Mouse (Mus musculus): Measurements from ENCODE around the gene Thap12. TPM values are rescaled to one million over a fixed set of nuclear protein-coding genes. Genes with fewer than 3 reads are reported as not detected.

Thap12 gene
- polyA plus RNA-seq, 1 experiment: 10.8 TPM

DNA sequence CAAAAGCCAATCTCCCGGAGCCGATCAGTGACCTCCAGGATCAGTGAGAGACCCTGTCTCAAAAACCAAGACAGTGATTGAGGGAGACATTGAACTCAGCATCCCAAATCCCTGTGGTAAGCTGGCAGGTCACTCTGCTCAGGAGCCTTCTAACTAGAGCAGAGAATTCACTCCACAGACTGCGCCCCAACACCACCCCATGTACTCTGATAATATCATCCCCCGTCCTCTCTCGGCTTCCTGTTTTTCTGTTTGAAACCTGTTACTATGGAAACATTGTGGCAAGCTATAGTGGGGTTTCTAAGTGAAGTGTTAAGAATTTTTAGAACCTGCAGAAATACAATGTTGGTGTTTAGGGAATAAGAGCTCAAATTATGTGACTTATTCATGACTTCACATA, 8.9 kb upstream of the Thap12 start:
- DNase-seq: no peak
- WGBS: 48% methylated on average over 5 of the region's 5 CpGs
- H3K4me1 ChIP-seq (ENCODE audit: control insufficient read depth, insufficient read depth, low read length): no peaks in the 10 kb centered on the region
- TF ChIP-seq CTCF (IDR thresholded peaks at IDR 0.05; ENCODE audit: insufficient read depth, low read length) (no peak), POLR2A (IDR thresholded peaks at IDR 0.05; ENCODE audit: borderline replicate concordance, extremely low read depth, low read depth, low read length) (no peak)
- no peak overlapping the region for H3K4me3 ChIP-seq (replicated peaks; ENCODE audit: extremely low read depth, low read depth, low read length)

DNA sequence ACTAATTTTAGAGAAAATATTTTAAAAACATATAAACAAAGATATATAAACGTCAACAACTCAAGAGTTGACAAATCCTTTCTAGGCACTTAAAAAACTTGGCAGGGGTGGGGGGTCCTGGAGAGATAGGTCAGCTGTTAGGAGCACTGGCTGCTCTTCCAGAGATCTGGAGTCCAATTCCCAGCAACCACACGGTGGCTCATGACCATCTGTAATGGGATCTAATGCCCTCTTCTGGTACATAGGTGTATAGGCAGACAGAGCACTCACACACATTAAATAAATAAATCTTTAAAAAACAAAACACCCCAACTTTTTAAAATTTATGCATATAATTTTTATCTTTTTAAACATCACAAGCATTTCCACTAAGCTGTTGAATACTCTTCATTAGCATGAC, 5.4 kb upstream of the Thap12 start:
- 16% methylated on average over 2 of the region's 2 CpGs for WGBS
- no peak for DNase-seq
- TF ChIP-seq CTCF (IDR thresholded peaks at IDR 0.05; ENCODE audit: insufficient read depth, low read length): 0 out of 2 replicates have a peak, but pooled peaks have one; percentile 15
- TF ChIP-seq POLR2A (IDR thresholded peaks at IDR 0.05; ENCODE audit: borderline replicate concordance, extremely low read depth, low read depth, low read length): no peak
- peaks cover 2% of the 10 kb centered on the region for H3K4me1 ChIP-seq (ENCODE audit: control insufficient read depth, insufficient read depth, low read length)
- no peak overlapping the region for H3K4me3 ChIP-seq (replicated peaks; ENCODE audit: extremely low read depth, low read depth, low read length)

DNA sequence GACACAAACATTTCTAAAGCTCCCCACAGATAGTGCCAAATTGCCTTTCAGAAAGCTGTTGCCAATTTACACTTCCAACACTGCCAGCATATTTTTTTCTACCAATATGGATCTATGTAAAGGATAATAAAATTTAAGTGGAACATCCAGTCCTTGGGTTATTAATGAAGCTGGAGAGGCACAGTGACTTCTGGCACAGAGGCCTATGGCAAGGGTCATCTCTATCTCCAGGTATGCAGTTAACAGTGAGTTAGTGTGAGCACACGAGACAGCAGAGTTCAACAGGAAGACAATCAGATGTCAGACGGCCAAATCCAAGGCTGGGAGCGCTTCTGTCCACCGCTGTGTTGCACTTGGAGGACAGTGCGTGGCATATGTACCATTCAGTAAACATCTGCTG, 4.9 kb upstream of the Thap12 start:
- 61% methylated on average over 5 of the region's 5 CpGs for WGBS
- DNase-seq: no peak
- H3K4me1 ChIP-seq (ENCODE audit: control insufficient read depth, insufficient read depth, low read length): peaks cover 2% of the 10 kb centered on the region
- H3K4me3 ChIP-seq (replicated peaks; ENCODE audit: extremely low read depth, low read depth, low read length): no peak overlapping the region
- no peak for TF ChIP-seq POLR2A (IDR thresholded peaks at IDR 0.05; ENCODE audit: borderline replicate concordance, extremely low read depth, low read depth, low read length)
- TF ChIP-seq CTCF (IDR thresholded peaks at IDR 0.05; ENCODE audit: insufficient read depth, low read length): no peak

DNA sequence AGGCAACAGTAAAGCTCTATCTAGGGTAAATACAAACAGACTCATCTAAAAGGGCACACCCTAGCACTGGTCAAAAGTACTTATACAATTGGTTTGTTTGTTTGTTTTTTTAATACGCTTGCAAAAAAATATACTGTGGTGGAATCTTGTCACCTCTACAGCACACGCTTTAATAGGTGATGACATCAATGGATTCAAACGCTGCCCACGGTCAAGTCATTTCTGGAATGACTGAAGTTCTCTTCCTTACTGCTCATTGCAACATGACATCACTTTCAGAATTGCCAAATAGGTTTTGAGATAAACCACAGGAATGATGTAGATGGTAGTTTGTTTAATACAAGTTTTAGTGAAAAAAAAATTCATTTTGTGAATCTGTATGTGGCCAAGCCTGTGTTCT, 4.3 kb upstream of the Thap12 start:
- no peak overlapping the region for H3K4me3 ChIP-seq (replicated peaks; ENCODE audit: extremely low read depth, low read depth, low read length)
- no peak for TF ChIP-seq POLR2A (IDR thresholded peaks at IDR 0.05; ENCODE audit: borderline replicate concordance, extremely low read depth, low read depth, low read length)
- no peak for TF ChIP-seq CTCF (IDR thresholded peaks at IDR 0.05; ENCODE audit: insufficient read depth, low read length)
- 84% methylated on average over 4 of the region's 4 CpGs for WGBS
- peaks cover 2% of the 10 kb centered on the region for H3K4me1 ChIP-seq (ENCODE audit: control insufficient read depth, insufficient read depth, low read length)
- no peak for DNase-seq

DNA sequence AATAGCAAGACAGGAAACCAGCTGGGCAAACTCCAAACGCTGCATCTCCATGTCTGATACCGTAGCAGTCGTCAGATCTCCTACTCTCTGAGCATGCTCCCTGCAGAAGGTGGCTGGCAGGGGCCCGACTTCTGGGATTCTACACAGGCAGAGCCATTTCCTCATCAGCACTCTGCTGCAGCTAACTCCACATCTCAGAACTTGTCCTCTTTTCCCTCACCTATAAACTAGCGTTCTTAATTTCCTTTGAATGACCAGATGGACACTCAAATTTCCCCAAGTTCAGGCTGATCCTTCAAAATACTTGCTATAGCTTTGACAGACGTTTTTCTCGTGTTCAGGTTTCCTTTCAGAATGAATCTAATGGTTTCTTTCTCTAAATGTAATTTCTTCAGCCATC, 1.1 kb upstream of the Thap12 start:
- Histone ChIP-seq H3K4me3 (replicated peaks; ENCODE audit: extremely low read depth, low read depth, low read length) (peak overlapping the region; percentile 9), H3K4me1 (ENCODE audit: control insufficient read depth, insufficient read depth, low read length) (peaks cover 7% of the 10 kb centered on the region)
- TF ChIP-seq CTCF (IDR thresholded peaks at IDR 0.05; ENCODE audit: insufficient read depth, low read length) (no peak), POLR2A (IDR thresholded peaks at IDR 0.05; ENCODE audit: borderline replicate concordance, extremely low read depth, low read depth, low read length) (no peak)
- DNase-seq: no peak
- WGBS: 9% methylated on average over 7 of the region's 7 CpGs

DNA sequence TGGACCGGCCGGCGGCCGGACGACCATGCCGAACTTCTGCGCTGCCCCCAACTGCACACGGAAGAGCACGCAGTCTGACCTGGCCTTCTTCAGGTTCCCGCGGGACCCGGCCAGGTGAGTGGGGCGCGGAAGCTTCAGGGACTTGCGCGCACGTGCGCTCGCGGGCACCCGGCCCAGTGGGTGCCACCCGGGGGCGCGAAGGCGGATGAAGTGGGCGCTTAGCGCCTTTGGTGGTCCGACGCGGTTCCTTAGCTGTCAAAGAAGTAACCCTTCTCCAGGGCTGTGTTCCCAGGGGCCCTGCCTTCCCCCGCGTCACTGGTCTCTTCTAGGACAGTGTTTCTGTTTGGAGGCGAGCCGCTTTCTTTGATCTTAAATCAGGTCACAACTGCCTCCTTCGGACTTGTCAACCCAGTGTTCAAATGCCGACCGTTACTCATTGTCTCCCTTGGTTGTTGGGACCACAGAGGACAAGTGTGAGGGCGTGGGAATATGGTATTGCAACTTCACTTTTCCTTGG, 520 bp downstream of the Thap12 start:
- WGBS: 0% methylated on average over 35 of the region's 38 CpGs
- Histone ChIP-seq H3K4me1 (ENCODE audit: control insufficient read depth, insufficient read depth, low read length) (peaks cover 7% of the 10 kb centered on the region), H3K4me3 (replicated peaks; ENCODE audit: extremely low read depth, low read depth, low read length) (peak overlapping the region; percentile 74)
- TF ChIP-seq POLR2A (IDR thresholded peaks at IDR 0.05; ENCODE audit: borderline replicate concordance, extremely low read depth, low read depth, low read length) (no peak), CTCF (IDR thresholded peaks at IDR 0.05; ENCODE audit: insufficient read depth, low read length) (no peak)
- DNase-seq: peak; percentile 46

DNA sequence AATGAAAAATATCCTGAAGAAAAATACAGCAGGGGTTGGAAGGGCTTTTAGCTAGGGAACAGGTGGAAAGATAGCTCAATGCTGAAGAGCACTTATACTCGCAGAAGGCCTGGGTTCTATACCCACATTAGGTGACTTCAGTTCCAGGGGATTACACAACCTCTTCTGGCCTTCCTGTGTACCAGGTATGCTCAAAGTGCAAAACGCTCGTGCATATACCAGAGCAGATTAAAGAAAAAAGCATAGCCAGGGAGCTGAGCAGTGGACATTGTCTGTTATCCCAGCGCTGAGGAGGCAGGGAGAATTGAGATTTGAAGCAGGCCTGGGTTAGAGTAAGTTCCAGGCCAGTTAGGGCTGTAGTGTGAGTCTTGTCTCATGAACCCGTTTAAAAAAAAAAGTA, 1.4 kb downstream of the Thap12 start:
- Histone ChIP-seq H3K4me1 (ENCODE audit: control insufficient read depth, insufficient read depth, low read length) (peaks cover 7% of the 10 kb centered on the region), H3K4me3 (replicated peaks; ENCODE audit: extremely low read depth, low read depth, low read length) (no peak overlapping the region)
- no peak for DNase-seq
- 36% methylated on average over 5 of the region's 5 CpGs for WGBS
- TF ChIP-seq CTCF (IDR thresholded peaks at IDR 0.05; ENCODE audit: insufficient read depth, low read length) (no peak), POLR2A (IDR thresholded peaks at IDR 0.05; ENCODE audit: borderline replicate concordance, extremely low read depth, low read depth, low read length) (no peak)

DNA sequence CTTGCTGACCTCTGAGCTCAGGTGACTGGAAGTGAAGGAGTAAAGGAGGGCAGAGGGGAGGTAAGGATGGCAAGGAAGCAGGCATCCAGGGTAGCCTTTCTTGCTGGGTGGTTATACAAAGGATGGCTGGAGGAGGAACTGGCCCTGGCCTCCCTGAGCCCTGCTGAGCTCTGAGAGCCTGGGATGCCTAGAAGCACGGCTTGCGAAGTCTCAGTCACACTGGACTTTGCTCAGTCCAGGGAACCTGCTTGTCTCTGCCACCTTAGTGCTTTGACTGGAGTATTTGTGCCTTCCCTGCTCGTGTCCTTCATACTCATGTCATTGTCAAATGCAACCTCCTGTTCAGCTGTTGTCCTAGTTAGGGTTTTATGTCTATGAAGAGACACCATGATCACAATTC, 10.8 kb downstream of the Thap12 start:
- H3K4me1 ChIP-seq (ENCODE audit: control insufficient read depth, insufficient read depth, low read length): no peaks in the 10 kb centered on the region
- DNase-seq: no peak
- no peak for TF ChIP-seq CTCF (IDR thresholded peaks at IDR 0.05; ENCODE audit: insufficient read depth, low read length)
- no peak for TF ChIP-seq POLR2A (IDR thresholded peaks at IDR 0.05; ENCODE audit: borderline replicate concordance, extremely low read depth, low read depth, low read length)
- H3K4me3 ChIP-seq (replicated peaks; ENCODE audit: extremely low read depth, low read depth, low read length): no peak overlapping the region
- WGBS: 91% methylated on average over 3 of the region's 3 CpGs

DNA sequence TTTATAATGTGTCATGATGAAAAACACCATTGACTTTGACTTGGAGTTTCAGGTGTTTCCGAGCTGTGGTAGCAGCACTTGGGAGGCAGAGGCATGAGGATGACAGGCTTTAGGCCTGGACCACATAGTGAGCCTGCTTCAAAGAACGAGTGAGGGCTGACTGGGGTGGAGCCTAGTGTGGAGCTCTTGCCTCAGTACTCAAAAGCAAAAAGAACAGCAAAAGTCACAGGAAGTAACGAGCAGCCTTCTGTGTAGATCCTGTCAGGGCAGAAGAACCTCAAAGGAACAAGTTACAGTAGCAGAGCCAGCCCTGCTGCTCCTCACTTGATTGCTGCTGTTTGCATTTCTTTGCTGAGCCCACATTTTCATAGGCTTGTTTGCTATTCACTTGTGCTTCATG, 14.5 kb downstream of the Thap12 start:
- 71% methylated on average over 3 of the region's 3 CpGs for WGBS
- H3K4me3 ChIP-seq (replicated peaks; ENCODE audit: extremely low read depth, low read depth, low read length): no peak overlapping the region
- TF ChIP-seq CTCF (IDR thresholded peaks at IDR 0.05; ENCODE audit: insufficient read depth, low read length): no peak
- no peak for TF ChIP-seq POLR2A (IDR thresholded peaks at IDR 0.05; ENCODE audit: borderline replicate concordance, extremely low read depth, low read depth, low read length)

DNA sequence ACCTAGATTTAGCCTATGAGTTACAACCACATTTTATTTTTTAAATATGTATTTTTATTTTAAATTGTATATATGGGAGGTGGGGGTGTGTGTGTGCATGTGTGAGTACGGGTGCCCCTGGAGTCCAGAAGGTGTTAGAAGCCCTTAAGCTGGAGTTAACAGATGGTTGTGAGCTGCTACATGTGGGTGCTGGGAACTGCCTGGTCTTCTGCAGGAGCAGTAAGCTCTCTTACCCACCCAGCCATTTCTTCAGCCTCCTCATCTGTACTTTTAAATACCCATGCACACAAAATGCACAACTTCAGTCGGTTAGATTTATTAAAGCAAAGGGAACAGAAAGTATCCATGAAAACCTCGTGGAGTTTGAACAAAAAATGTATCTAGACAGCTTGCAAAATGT, 16.9 kb downstream of the Thap12 start:
- Histone ChIP-seq H3K4me3 (replicated peaks; ENCODE audit: extremely low read depth, low read depth, low read length) (no peak overlapping the region), H3K4me1 (ENCODE audit: control insufficient read depth, insufficient read depth, low read length) (no peaks in the 10 kb centered on the region)
- DNase-seq: no peak
- TF ChIP-seq POLR2A (IDR thresholded peaks at IDR 0.05; ENCODE audit: borderline replicate concordance, extremely low read depth, low read depth, low read length): no peak
- TF ChIP-seq CTCF (IDR thresholded peaks at IDR 0.05; ENCODE audit: insufficient read depth, low read length): no peak
- WGBS: 86% methylated on average over 3 of the region's 3 CpGs

More for the DNA sequence above, 14.5 kb downstream of the Thap12 start:
- no peaks in the 10 kb centered on the region for H3K4me1 ChIP-seq (ENCODE audit: control insufficient read depth, insufficient read depth, low read length)
- DNase-seq: no peak

Data from lung, adult 2 months (tissue).